Mouse (Mus musculus) mouse embryonic stem cell (cell line): ENCODE measurements around the gene Dntt.

Experiments used
- in situ Hi-C, 2 experiments: fragments of 300-500 bp; cut with MboI; formaldehyde crosslinking; loops; 1 replicate in 1 of 2; 3 replicates in 1 of 2; pipeline ENCODE4 v1.14.3; 2019 to 2020; ENCODE audit warnings: low sequenced_read_pairs in 2 of 2, low pct_unique_long_range_greater_than_20kb in 1 of 2, mixed read lengths in 1 of 2; ENCODE audit not compliant: unreplicated experiment in 1 of 2

Dntt gene

GRCm38 (mm10) chr19:41045091-41045770 is 16.2 kb downstream of the Dntt start:
- in situ Hi-C loops: loop anchor here in 1 of 2 experiments (10.0 kb wide), 1 partner anchor 280 kb away; no protein-coding TSS in a partner anchor

- in situ Hi-C loops: loop anchor here in 1 of 2 experiments (10.0 kb wide), 1 partner anchor 283 kb away; no protein-coding TSS in a partner anchor
Measured at GRCm38 (mm10) chr19:41047437-41048186, 18.5 kb downstream of the Dntt start.

- in situ Hi-C loops: loop anchor here in 1 of 2 experiments (10.0 kb wide), 1 partner anchor 283 kb away; no protein-coding TSS in a partner anchor
Measured at GRCm38 (mm10) chr19:41048187-41048559, 19.1 kb downstream of the Dntt start.

GRCm38 (mm10) chr19:41051714-41052113 is 22.6 kb downstream of the Dntt start:
- in situ Hi-C loops: no loop called here

GRCm38 (mm10) chr19:41052247-41052646 is 23.2 kb downstream of the Dntt start:
- in situ Hi-C loops: no loop called here

GRCm38 (mm10) chr19:41053530-41053929 is 24.5 kb downstream of the Dntt start:
- in situ Hi-C loops: no loop called here

GRCm38 (mm10) chr19:41054702-41055101 is 25.6 kb downstream of the Dntt start:
- in situ Hi-C loops: no loop called here

GRCm38 (mm10) chr19:41071500-41071899 is 42.4 kb downstream of the Dntt start:
- in situ Hi-C loops: no loop called here

- in situ Hi-C loops: no loop called here
Measured at GRCm38 (mm10) chr19:41073746-41074455, 44.8 kb downstream of the Dntt start.

GRCm38 (mm10) chr19:41076906-41077305 is 47.8 kb downstream of the Dntt start, which contains the start of gene Opalin:
Gene Opalin, minus strand, starts transcription at chr19:41077113.
- in situ Hi-C loops: no loop called here

GRCm38 (mm10) chr19:41081589-41081988 is 52.5 kb downstream of the Dntt start:
- in situ Hi-C loops: no loop called here

GRCm38 (mm10) chr19:41083646-41084045 is 54.6 kb downstream of the Dntt start:
- in situ Hi-C loops: no loop called here

GRCm38 (mm10) chr19:41086289-41086688 is 57.2 kb downstream of the Dntt start:
- in situ Hi-C loops: no loop called here

GRCm38 (mm10) chr19:41086700-41087099 is 57.6 kb downstream of the Dntt start:
- in situ Hi-C loops: no loop called here

- in situ Hi-C loops: no loop called here
Measured at GRCm38 (mm10) chr19:41087901-41088300, 58.8 kb downstream of the Dntt start.

- in situ Hi-C loops: no loop called here
Measured at GRCm38 (mm10) chr19:41088491-41088890, 59.4 kb downstream of the Dntt start.

- in situ Hi-C loops: no loop called here
Measured at GRCm38 (mm10) chr19:41089833-41090232, 60.8 kb downstream of the Dntt start.

- in situ Hi-C loops: no loop called here
Measured at GRCm38 (mm10) chr19:41091901-41092300, 62.8 kb downstream of the Dntt start.

- in situ Hi-C loops: no loop called here
Measured at GRCm38 (mm10) chr19:41097038-41097437, 68.0 kb downstream of the Dntt start.
